Mouse (Mus musculus) lung, postnatal 25 days (tissue): ENCODE results near the gene Fam221b.

ENCODE experiments used
- DNase-seq: peaks from one replicate; pipeline ENCODE4 v3.0.0; 2022; ENCODE audit warnings: low spot score

Gene Fam221b

GRCm38 (mm10) chr4:43613060-43613730 is 55.8 kb downstream of the Fam221b start:
- DNase-seq, result peak; percentile 43

GRCm38 (mm10) chr4:43612534-43612933 is 56.4 kb downstream of the Fam221b start:
- no peak for DNase-seq
